Mouse (Mus musculus): ENCODE data around the gene Myo3b. TPM values are rescaled to one million over a fixed set of nuclear protein-coding genes. Genes with fewer than 3 reads are reported as not detected.

Gene Myo3b
- total RNA-seq, 2 experiments from 2014 or later, result 0.72 to 0.91 TPM

DNA sequence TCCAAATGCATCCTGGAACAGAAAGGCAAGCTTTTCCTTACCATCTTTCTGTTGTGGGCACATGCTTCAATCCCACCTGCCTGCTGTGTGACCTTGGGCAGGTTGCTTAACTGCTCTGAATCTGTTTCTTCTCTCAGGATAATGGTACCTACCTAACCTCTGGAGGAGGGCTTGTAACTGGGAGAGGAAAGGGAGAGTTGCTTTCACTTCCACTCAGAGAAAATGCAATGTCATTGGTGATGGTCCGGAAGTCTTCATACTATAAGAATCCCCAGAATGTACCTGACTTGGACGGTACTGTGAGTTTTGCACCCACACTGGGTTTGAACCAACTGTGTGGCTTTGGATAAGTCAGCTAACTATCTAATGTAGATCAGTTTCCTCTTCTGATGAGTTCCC, 80.3 kb downstream of the Myo3b start:
- no peak for DNase-seq (ENCODE audit: low spot score in 2 of 2)
- intact Hi-C loops (cut with DNase I), result no loop called here

DNA sequence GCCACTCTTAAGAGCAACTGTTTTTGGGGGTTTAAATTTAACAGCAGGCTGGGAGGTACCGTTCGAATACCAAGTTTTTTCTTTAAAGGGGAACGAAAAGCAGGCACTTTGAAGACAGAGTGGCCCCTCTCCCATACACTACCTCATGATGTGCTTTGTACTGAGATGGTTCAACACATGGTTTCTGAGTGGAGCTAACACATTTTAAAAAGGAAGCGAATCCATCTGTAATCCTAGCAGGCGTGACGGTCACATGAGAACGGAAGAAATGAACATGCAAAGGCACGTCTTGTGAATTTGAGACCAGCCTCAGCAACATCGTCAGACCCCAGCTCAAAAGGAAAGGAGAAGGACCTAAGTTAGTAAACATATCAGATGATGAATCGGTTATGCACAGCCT, 87.4 kb downstream of the Myo3b start:
- intact Hi-C loops (cut with DNase I), result loop anchor here (1.0 to 2.0 kb wide), 2 partner anchors 88 to 433 kb away; no protein-coding TSS in a partner anchor
- no peak for DNase-seq (ENCODE audit: low spot score in 2 of 2)

DNA sequence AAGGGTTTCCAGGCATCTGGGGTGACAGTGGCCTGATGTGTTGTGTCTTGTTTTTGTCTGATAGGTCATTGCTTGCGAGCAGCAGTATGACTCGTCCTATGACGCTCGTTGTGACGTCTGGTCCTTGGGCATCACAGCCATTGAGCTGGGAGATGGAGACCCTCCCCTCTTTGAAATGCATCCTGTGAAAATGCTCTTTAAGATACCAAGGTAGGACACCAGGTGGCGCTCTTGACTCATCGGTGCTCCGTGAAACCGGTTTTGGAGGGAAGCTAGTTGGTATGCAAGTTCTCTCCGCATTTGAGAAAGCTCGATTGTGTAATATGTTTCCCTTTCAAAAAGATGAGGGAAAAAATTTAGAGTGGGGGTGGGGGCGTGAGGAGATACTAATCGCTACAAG, 87.9 kb downstream of the Myo3b start:
- intact Hi-C loops (cut with DNase I), result loop anchor here (1.0 to 2.0 kb wide), 2 partner anchors 88 to 433 kb away; no protein-coding TSS in a partner anchor

DNA sequence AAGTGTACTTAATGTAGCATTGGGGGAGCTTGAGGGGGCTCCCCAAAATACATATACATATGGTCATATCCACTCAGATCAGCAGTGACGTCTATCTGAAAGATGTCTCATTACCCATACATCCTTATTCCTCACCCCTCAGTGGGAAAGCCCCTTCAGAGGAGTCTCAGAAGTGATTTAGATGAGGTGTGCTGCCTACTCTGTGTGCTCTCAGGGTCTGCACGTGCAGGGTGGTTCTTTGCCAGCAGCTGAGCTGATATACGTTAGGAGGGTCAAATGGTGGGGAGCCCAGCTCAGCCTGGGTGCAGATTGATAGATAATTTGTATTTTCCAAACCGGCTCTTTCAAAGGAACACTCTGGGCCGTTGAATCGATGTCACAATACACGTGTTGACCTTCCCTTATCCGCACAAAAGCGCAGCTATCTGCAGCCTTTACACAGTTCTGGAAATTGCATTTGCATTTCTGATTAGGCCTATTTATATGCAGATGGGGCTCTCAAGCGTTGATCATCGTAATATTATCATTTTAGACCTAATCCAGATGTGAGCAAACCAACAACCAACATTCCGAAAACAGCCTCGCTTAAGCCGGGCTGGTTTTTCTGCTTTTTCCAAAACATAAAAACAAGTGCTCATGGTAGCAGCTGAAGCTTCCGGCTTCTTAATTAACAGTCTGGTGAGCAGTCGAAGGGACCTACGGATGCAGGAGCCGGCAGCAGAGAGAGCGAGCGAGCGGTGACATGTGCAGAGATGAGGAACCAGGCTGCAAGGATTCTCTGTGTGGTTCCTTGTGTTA, 88.6 kb downstream of the Myo3b start:
- intact Hi-C loops (cut with DNase I), result loop anchor here (2.0 kb wide), 1 partner anchor 87 kb away; no protein-coding TSS in a partner anchor
- DNase-seq (ENCODE audit: low spot score in 2 of 2), result peak; percentile 15 to 20

More for the DNA sequence above, 87.9 kb downstream of the Myo3b start:
- DNase-seq (ENCODE audit: low spot score in 2 of 2), result peak; percentile 81 to 87

DNA sequence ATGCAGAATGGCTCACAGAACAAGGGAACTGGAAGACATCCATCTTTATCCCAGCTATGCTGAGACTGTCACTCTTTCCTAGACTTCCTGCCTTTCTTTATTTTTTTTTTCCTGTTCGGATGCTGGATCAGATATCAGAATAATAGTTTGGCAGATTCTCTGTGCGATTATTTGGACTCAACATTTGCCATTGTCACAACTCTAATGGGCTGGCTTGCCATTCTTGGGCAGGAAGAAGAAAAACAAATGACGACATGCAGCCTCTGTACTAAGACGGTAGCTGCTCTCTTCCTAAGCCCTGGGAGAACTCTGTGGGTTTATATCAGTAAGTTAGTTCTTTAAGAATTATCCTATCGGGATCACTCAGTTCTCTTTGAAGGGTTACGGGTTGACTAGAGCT, 89.7 kb downstream of the Myo3b start:
- intact Hi-C loops (cut with DNase I), result no loop called here
- DNase-seq (ENCODE audit: low spot score in 2 of 2), result no peak

DNA sequence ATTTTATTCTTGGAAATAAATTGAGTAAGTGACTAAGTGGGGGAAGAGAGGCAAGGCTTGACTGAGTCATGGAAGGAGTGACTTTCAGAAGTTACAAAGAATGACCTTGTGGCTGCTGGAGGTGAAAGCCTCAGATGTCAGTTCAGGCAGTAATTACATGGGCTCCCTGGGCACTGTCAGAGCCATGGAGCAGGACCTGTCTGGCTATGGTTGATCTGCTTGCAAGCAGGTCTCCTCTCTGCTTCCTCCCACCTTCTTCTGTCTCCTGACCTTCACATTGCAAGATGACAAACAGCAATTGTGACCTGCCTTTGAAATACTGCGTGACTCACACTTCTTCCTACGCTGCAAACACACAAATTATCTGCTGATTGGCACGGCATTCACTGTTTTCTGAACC, 90.6 kb downstream of the Myo3b start:
- no peak for DNase-seq (ENCODE audit: low spot score in 2 of 2)
- intact Hi-C loops (cut with DNase I), result no loop called here

DNA sequence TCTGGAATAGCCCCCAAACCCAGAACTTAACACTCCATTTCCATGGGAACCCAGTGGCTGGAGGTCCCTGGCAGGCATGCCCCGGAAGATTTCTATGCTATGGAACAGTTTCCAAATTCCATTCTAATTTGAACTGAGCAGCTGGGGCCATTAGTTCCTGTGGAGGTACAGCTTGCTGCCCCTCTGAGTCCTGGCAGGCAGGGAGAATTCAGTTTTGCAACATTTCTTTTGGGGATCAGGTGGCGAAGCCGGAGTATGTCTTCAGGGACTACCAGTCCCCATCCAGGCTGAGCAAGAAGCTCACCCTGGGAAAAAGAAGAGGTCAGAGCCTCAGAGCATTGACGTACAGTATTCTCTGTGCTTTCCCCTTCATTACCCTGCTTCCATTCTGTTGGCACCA, 94.4 kb downstream of the Myo3b start:
- intact Hi-C loops (cut with DNase I), result no loop called here
- DNase-seq (ENCODE audit: low spot score in 2 of 2), result no peak

DNA sequence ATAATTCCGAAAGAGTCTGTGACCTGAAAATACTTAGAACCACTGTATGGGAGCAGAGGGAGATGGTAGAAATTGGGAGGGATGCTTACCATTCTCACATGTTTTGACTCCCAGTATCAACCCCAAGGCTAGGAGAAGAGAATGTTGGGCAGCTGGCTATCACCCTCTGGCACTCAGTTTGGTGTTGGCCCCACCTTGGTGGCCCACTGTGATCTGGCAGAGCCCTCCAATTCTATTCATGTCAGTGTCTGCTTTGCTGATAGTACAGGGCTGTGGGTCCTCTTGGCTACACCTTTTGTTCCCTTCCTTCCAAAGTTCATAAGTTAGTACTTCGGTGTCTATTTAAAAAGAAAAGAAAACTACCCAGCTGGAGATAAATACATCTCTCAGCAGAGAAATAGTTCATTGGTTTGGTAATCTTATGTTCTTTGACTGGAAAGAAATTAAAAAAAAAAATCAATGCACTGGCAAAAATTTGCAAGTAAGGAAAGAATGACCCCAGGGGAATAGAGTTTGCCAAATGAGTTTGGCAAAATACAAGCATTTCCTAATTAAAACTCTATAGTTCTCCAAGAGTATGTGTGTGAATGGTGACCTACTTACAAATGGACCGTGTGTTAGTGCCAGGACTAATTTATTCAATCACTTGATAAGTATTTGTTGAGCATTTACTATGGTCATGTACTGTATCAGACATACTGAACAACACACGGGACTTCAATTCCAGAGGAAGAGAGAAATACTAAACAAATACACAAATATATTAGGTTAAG, 98.5 kb downstream of the Myo3b start:
- intact Hi-C loops (cut with DNase I), result no loop called here
- DNase-seq (ENCODE audit: low spot score in 2 of 2), result no peak

DNA sequence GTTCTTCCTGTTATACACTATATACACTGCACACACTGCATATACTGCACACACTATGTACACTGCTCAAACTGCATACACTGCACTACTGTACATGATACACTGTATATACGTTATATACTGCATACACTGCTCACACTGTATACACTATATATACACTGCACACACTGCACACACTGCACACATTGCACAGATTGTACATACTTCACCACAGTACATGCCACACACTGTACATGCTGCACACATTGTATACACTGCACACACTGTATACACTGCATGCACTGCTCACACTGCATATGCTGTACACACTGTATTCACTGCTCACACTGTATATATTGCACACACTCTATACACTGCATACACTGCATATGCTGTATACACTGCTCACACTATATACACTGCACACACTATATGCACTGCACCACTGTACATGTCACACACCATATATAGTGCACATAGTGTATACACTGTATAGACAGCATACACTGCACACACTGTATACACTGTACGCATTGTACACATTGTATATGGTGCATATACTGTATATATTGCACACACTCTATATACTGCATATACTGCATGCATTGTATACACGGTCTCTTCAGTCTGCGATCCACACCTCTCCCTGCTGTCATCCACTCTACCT, 104.7 kb downstream of the Myo3b start:
- intact Hi-C loops (cut with DNase I), result no loop called here
- no peak for DNase-seq (ENCODE audit: low spot score in 2 of 2)

DNA sequence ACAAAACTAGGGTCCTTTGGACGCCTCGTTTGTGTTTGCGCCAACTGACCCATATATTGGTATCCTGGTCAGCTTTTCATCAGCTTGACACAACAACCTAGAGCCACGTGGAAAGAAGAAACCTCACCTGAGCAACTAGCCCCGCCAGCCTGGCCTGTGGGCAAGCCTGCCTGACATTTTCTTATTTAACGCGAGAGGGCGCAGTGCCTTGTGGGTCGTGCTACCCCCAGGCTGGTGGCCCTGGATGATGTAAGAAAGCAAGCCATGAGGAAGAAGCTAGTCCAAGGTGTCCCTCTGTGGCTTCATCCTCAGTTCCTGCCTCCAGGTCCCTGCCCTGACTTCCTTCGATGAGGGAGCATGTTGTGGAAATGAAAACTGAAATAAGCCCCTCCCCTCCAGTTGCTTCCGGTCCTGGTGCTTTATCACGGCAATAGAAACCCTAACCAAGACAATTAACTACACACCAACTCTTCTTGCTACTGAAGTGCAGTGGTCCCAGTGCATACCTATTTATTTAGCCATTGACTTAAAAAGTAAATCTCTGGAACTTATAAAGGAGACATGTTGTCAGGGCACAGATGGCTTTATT, 108.2 kb downstream of the Myo3b start:
- DNase-seq (ENCODE audit: low spot score in 2 of 2), result no peak
- intact Hi-C loops (cut with DNase I), result no loop called here

DNA sequence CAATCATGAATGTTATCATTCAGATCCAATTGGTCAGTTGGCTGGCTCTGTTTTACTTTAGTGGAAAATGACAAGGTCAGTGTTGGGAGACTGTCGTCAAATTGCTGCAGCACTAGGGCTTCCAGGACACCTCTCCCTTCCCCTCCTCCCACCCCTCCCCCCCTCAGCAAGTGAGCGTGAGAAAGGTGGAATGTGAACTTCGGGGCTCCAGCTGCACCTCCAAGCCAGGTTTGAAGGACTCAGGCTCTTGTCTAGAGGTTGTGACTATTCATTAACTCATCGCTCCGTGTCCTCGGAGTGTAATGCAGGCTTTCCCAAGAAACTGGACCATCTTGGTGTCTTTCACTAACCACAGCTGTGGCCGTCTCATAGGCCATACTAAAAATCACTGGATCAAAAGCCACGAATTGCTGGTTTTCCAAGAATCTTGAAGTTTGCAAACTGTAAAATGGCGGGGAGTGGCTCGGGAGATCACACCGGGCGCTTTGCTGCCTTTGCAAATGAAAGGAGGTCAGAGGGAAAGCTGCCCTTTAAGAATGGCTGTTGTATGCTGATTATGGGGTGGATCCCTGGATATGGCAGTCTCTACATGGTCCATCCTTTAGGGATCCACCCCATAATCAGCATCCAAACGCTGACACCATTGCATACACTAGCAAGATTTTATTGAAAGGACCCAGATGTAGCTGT, 110.0 kb downstream of the Myo3b start:
- no peak for DNase-seq (ENCODE audit: low spot score in 2 of 2)
- intact Hi-C loops (cut with DNase I), result no loop called here

DNA sequence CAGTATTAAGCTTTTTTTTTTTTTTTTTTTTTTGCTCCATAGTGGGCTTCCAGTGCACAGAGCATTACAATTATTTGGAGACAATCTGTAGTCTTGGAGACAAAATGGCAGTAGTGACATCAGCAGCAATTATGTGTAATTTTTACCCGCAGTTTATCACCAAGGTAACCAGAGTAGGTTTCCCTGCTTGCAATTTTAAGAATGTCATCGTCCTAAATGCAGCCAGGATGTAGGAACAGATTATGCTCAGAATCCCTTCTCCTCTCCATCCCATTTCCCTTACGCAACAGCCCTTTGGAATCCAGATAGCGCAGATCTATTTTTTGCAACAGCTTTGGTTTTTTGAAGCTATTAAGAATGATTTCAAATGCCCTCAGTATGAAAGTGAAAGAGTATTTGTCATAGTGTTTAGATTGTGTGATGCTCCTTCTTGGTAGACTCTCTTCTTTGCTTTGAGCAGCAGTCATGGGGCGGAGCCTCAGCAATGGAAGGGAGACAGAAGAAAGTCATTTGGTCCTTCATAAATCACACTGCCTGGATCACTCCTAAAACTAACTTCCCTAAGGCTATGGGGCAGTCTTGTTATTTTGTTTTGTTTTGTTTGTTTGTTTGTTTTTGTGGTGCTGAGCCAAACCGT, 111.6 kb downstream of the Myo3b start:
- no peak for DNase-seq (ENCODE audit: low spot score in 2 of 2)
- intact Hi-C loops (cut with DNase I), result loop anchor here (2.0 kb wide), 1 partner anchor 20 kb away; no protein-coding TSS in a partner anchor

DNA sequence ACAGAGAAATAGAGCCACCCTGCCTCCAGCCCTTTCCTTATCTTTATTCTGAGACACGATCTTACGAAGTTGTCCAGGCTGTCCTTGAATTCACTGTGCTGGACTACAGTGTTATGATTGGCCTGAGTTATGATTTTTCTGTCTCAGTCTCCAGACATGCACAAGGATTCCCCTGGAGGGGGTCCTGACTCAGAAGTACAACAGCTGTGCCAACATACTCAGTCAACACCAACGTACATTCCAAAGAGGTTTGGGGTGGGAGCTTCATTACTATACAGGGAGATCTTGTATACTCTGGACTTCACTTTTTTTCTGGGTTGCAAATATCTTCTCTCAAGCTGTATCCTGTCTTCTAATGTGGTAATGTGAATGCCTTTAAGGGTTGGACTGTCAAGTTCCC, 113.0 kb downstream of the Myo3b start:
- intact Hi-C loops (cut with DNase I), result loop anchor here (2.0 kb wide), 1 partner anchor 21 kb away; no protein-coding TSS in a partner anchor
- DNase-seq (ENCODE audit: low spot score in 2 of 2), result no peak

DNA sequence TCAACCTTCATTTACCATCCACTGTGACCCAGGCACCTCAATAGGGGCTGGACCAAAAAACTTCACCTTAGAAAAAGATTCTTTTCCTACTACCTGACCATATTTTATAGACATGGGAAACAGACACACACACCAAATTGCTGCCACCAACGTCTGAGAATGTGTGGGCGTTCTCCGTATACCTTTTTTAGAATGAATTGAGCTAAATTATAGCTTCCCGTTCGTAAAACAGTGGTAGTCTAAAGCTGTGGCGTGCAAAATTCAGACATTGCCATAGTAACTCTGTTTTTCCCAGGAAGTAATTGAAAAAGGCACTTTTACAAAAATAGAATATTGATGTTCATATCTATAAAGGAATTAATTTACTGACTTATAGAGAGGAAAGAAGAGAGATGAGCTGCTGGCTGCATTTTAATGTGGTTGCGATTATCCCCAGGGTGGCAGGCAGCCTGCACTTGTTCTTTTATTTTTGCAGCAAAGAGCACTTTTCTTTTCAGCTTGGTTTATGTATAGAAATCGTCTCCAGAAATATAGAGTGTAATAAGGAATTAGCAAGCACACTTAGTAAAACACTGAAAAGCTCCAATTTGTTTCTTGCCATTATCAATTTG, 116.4 kb downstream of the Myo3b start:
- no peak for DNase-seq (ENCODE audit: low spot score in 2 of 2)
- intact Hi-C loops (cut with DNase I), result no loop called here

DNA sequence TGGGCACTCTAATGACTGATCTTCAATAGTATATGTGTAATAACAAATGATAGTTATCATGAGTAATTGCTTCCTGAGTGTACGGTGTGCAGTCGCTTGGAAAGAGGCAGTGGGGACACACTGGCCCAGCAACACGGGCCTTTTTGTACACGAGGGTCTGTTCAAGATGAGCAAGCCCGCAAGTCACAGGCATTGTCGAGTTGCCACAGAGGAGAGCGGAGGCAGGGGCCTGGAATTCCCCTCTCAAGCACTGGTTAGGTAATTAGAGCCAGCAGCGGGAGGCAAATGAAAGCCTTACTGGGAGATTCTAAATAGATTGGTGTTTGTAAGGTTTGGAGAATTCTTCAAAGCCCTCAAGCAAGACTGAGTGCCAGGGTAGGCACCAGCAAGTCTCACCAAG, 120.6 kb downstream of the Myo3b start:
- intact Hi-C loops (cut with DNase I), result no loop called here
- no peak for DNase-seq (ENCODE audit: low spot score in 2 of 2)

DNA sequence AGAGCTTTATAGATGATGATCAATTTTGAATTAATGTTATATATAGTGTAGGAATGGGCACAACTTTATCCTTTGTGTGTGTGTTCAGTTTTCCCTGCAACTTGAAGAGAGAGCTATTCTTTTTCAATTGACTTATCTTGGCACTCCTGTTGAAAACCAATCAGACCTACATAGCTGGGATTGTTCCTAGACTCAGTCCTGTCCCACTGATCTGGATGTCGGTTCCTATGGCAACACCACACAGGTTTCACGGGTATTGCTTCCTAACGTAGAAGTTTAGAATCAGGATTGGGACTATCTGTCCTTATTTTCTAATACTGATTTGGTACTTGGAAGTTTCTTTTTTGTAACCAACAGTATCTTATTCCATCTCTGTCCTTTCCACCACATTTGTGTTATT, 127.3 kb downstream of the Myo3b start:
- intact Hi-C loops (cut with DNase I), result loop anchor here (5.0 kb wide), 1 partner anchor 46 kb away; no protein-coding TSS in a partner anchor
- DNase-seq (ENCODE audit: low spot score in 2 of 2), result no peak

DNA sequence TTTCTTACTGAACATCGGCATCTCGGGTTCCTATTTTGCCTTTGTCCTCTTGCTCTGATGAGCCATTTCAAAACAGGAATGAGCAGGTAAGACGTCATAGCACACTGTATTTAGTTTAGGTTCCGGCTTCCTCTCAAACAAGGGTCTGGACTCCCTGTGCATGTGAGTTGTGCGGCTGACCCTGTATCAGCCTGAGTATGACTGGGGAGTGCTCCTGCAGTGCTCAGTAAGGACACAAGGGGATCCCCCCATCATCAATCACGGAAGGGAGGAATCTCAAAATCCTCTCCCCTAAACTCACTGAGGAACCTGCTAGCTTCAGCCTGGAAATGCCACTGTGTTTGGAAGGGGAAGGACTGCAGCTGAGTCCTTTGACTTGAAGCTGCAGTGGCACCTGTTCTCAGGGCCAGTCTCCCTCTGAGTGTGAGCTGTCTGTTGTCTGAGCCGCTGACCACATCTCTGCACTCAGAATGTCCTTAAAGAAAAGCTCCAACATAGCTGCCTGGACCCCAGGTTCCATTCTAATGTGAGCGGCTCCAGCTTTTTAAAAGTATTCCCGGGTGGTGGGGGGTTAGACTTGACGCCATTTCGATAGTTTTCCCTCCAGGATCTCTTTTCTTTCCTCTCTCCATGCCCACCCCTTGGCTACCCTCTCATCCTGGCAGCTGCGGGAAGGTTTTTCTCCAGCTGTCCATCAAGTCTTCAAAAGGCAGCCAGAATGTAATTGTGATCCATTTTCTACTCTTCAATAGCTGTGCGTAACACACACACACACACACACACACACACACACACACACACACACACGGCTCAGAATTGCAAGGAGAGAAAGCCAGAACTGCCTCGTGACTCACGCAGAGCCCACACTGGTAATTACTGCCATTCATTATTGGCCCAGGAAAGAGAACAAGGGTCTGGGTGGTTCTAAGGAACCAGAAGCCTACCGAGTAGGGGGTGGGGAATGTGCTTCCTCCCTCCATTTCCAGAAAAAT, 129.3 kb downstream of the Myo3b start:
- intact Hi-C loops (cut with DNase I), result loop anchor here (5.0 kb wide), 1 partner anchor 44 kb away; no protein-coding TSS in a partner anchor
- DNase-seq (ENCODE audit: low spot score in 2 of 2), result peak; percentile 26 to 30

All from left cerebral cortex, postnatal 36 days (tissue).